Mouse (Mus musculus): ENCODE measurements around the gene Slc35f1. TPM values are rescaled to one million over a fixed set of nuclear protein-coding genes. Genes with fewer than 3 reads are reported as not detected.

Gene Slc35f1
- total and polyA plus RNA-seq, 3 experiments: not detected

GRCm38 (mm10) chr10:53028454-53028853 is 338.1 kb downstream of the Slc35f1 start:
- H3K9ac ChIP-seq (ENCODE audit: control insufficient read depth, low read depth, low read length, poor library complexity, severe bottlenecking): no peak overlapping the region
- no peaks in the 10 kb centered on the region for H3K4me1 ChIP-seq (ENCODE audit: control insufficient read depth in 1 of 2, insufficient read depth in 2 of 2, low read length in 2 of 2)
- no peaks in the 10 kb centered on the region for H3K36me3 ChIP-seq (ENCODE audit: control insufficient read depth in 1 of 2, insufficient read depth in 2 of 2, low read length in 2 of 2)
- DNase-seq (ENCODE audit: low read depth, low spot score): no peak
- H3K27ac ChIP-seq (ENCODE audit: control insufficient read depth, low read depth, low read length): no peak overlapping the region
- H3K27me3 ChIP-seq (ENCODE audit: control insufficient read depth in 1 of 2, insufficient read depth in 2 of 2, low read length in 2 of 2): no peaks in the 10 kb centered on the region
- H3K9me3 ChIP-seq (replicated peaks; ENCODE audit: insufficient read depth, low read length): no peaks in the 10 kb centered on the region
- TF ChIP-seq CTCF (IDR thresholded peaks at IDR 0.05 in 2 of 3, conservative IDR thresholded peaks at IDR 0.05 in 1 of 3; ENCODE audit: control insufficient read depth in 1 of 3, insufficient read depth in 1 of 3, low read depth in 2 of 3, low read length in 3 of 3, poor library complexity in 1 of 3, severe bottlenecking in 1 of 3) (no peak), MAZ (IDR thresholded peaks at IDR 0.05; ENCODE audit: low read depth, low read length) (no peak), SIN3A (IDR thresholded peaks at IDR 0.05; ENCODE audit: low read length) (no peak), UBTF (IDR thresholded peaks at IDR 0.05; ENCODE audit: borderline replicate concordance, insufficient read depth, low read depth, low read length) (no peak), TBP (IDR thresholded peaks at IDR 0.05; ENCODE audit: low read depth, low read length) (no peak)
- no peak overlapping the region for H3K4me3 ChIP-seq (ENCODE audit: control insufficient read depth in 1 of 2, insufficient read depth in 1 of 2, low read depth in 2 of 2, low read length in 2 of 2)
- H3K79me2 ChIP-seq (ENCODE audit: control insufficient read depth, insufficient read depth, low read length, poor library complexity): no peaks in the 10 kb centered on the region

- H3K27me3 ChIP-seq (ENCODE audit: control insufficient read depth in 1 of 2, insufficient read depth in 2 of 2, low read length in 2 of 2): no peaks in the 10 kb centered on the region
- no peaks in the 10 kb centered on the region for H3K36me3 ChIP-seq (ENCODE audit: control insufficient read depth in 1 of 2, insufficient read depth in 2 of 2, low read length in 2 of 2)
Observed at GRCm38 (mm10) chr10:53035202-53035601, 344.9 kb downstream of the Slc35f1 start.

GRCm38 (mm10) chr10:53045931-53046330 is 355.6 kb downstream of the Slc35f1 start:
- no peaks in the 10 kb centered on the region for H3K27me3 ChIP-seq (ENCODE audit: control insufficient read depth in 1 of 2, insufficient read depth in 2 of 2, low read length in 2 of 2)
- DNase-seq (ENCODE audit: low read depth, low spot score): no peak
- no peak overlapping the region for H3K9ac ChIP-seq (ENCODE audit: control insufficient read depth, low read depth, low read length, poor library complexity, severe bottlenecking)
- H3K4me3 ChIP-seq (ENCODE audit: control insufficient read depth in 1 of 2, insufficient read depth in 1 of 2, low read depth in 2 of 2, low read length in 2 of 2): no peak overlapping the region
- no peaks in the 10 kb centered on the region for H3K79me2 ChIP-seq (ENCODE audit: control insufficient read depth, insufficient read depth, low read length, poor library complexity)
- no peak overlapping the region for H3K27ac ChIP-seq (ENCODE audit: control insufficient read depth, low read depth, low read length)
- H3K36me3 ChIP-seq (ENCODE audit: control insufficient read depth in 1 of 2, insufficient read depth in 2 of 2, low read length in 2 of 2): no peaks in the 10 kb centered on the region
- H3K9me3 ChIP-seq (replicated peaks; ENCODE audit: insufficient read depth, low read length): no peaks in the 10 kb centered on the region
- H3K4me1 ChIP-seq (ENCODE audit: control insufficient read depth in 1 of 2, insufficient read depth in 2 of 2, low read length in 2 of 2): no peaks in the 10 kb centered on the region
- TF ChIP-seq MAZ (IDR thresholded peaks at IDR 0.05; ENCODE audit: low read depth, low read length) (no peak), ZC3H11A (IDR thresholded peaks at IDR 0.05; ENCODE audit: low read depth, low read length) (no peak), EP300 (IDR thresholded peaks at IDR 0.05; ENCODE audit: low read depth in 1 of 2, low read length in 2 of 2) (no peak), KAT2A (conservative IDR thresholded peaks at IDR 0.05; ENCODE audit: low read depth, low read length) (no peak), MXI1 (IDR thresholded peaks at IDR 0.05; ENCODE audit: low read depth, low read length) (no peak), E2F4 (IDR thresholded peaks at IDR 0.05; ENCODE audit: borderline replicate concordance, low read depth, low read length) (no peak), MAFK (IDR thresholded peaks at IDR 0.05; ENCODE audit: borderline replicate concordance, low read depth, low read length) (no peak), ETS1 (IDR thresholded peaks at IDR 0.05; ENCODE audit: low read depth, low read length) (no peak), RAD21 (IDR thresholded peaks at IDR 0.05; ENCODE audit: low read depth, low read length) (no peak), POLR2AphosphoS2 (IDR thresholded peaks at IDR 0.05; ENCODE audit: low read length) (no peak), NELFE (IDR thresholded peaks at IDR 0.05; ENCODE audit: low read depth, low read length) (no peak), CHD2 (IDR thresholded peaks at IDR 0.05; ENCODE audit: low read length) (no peak), NRF1 (IDR thresholded peaks at IDR 0.05; ENCODE audit: insufficient read depth, low read depth, low read length, poor library complexity, severe bottlenecking) (no peak), POLR2AphosphoS5 (IDR thresholded peaks at IDR 0.05; ENCODE audit: borderline replicate concordance, low read depth, low read length) (no peak), USF2 (IDR thresholded peaks at IDR 0.05; ENCODE audit: borderline replicate concordance in 1 of 2, insufficient read depth in 1 of 2, low read depth in 1 of 2, low read length in 2 of 2) (no peak), MEF2A (IDR thresholded peaks at IDR 0.05; ENCODE audit: extremely low read depth, insufficient replicate concordance, low read depth, low read length, poor library complexity, severe bottlenecking) (no peak), ZNF384 (IDR thresholded peaks at IDR 0.05; ENCODE audit: low read depth, low read length) (no peak), TCF12 (IDR thresholded peaks at IDR 0.05; ENCODE audit: low read depth, low read length) (no peak), BHLHE40 (IDR thresholded peaks at IDR 0.05; ENCODE audit: borderline replicate concordance, low read depth, low read length) (no peak)

More at GRCm38 (mm10) chr10:53035202-53035601, 344.9 kb downstream of the Slc35f1 start:
- no peak overlapping the region for H3K9ac ChIP-seq (ENCODE audit: control insufficient read depth, low read depth, low read length, poor library complexity, severe bottlenecking)
- TF ChIP-seq E2F4 (IDR thresholded peaks at IDR 0.05; ENCODE audit: borderline replicate concordance, low read depth, low read length) (no peak), KAT2A (conservative IDR thresholded peaks at IDR 0.05; ENCODE audit: low read depth, low read length) (no peak), ZKSCAN1 (IDR thresholded peaks at IDR 0.05; ENCODE audit: low read depth, low read length) (no peak), TCF12 (IDR thresholded peaks at IDR 0.05; ENCODE audit: low read depth, low read length) (no peak), SIN3A (IDR thresholded peaks at IDR 0.05; ENCODE audit: low read length) (no peak), MYC (IDR thresholded peaks at IDR 0.05; ENCODE audit: low read depth, low read length) (no peak), MYB (IDR thresholded peaks at IDR 0.05; ENCODE audit: low read depth, low read length) (no peak), BHLHE40 (IDR thresholded peaks at IDR 0.05; ENCODE audit: borderline replicate concordance, low read depth, low read length) (no peak), TAL1 (IDR thresholded peaks at IDR 0.05; ENCODE audit: low read length) (no peak)
- H3K27ac ChIP-seq (ENCODE audit: control insufficient read depth, low read depth, low read length): no peak overlapping the region
- H3K79me2 ChIP-seq (ENCODE audit: control insufficient read depth, insufficient read depth, low read length, poor library complexity): no peaks in the 10 kb centered on the region
- H3K4me1 ChIP-seq (ENCODE audit: control insufficient read depth in 1 of 2, insufficient read depth in 2 of 2, low read length in 2 of 2): no peaks in the 10 kb centered on the region
- H3K9me3 ChIP-seq (replicated peaks; ENCODE audit: insufficient read depth, low read length): no peaks in the 10 kb centered on the region
- H3K4me3 ChIP-seq (ENCODE audit: control insufficient read depth in 1 of 2, insufficient read depth in 1 of 2, low read depth in 2 of 2, low read length in 2 of 2): no peak overlapping the region
- no peak for DNase-seq (ENCODE audit: low read depth, low spot score)

Data from MEL (cell line).